Mouse (Mus musculus) liver, embryonic 14.5 days (tissue): ENCODE results near the gene Add3. TPM values are rescaled to one million over a fixed set of nuclear protein-coding genes. Genes with fewer than 3 reads are reported as not detected.

Experiments
- ATAC-seq: fragments of 200-750 bp; cut with Nextera tagmentation; 2 replicates; pipeline ENCODE4 v1.8.0; 2017; ENCODE audit warnings: moderate number of reproducible peaks, mild to moderate bottlenecking, moderate library complexity; ENCODE audit not compliant: insufficient read depth
- DNase-seq, 3 experiments: peaks; one replicate each; pipeline ENCODE4 v3.0.0-alpha.2; 2012 to 2013; ENCODE audit warnings: low read depth in 3 of 3, low spot score in 3 of 3
- H3K27ac ChIP-seq: fragments of 300-500 bp; sonication (generic); 2 replicates; pipeline ENCODE4 v1.5.1; 2014; ENCODE audit warnings: moderate library complexity, mild to moderate bottlenecking, control low read depth, inconsistent platforms
- H3K27me3 ChIP-seq: fragments of 300-500 bp; sonication (generic); 2 replicates; pipeline ENCODE4 v1.6.1; 2014; ENCODE audit warnings: mild to moderate bottlenecking, low read length, moderate library complexity; ENCODE audit not compliant: control insufficient read depth, insufficient read depth
- H3K36me3 ChIP-seq: fragments of 300-500 bp; sonication (generic); replicated peaks from 2 replicates; pipeline ENCODE4 v1.6.1; 2014; ENCODE audit warnings: low read depth; ENCODE audit not compliant: control insufficient read depth, insufficient read depth
- H3K4me1 ChIP-seq, 2 experiments: fragments of 200-500 bp in 1 of 2; fragments of 300-500 bp in 1 of 2; sonication (generic) in 1 of 2; replicated peaks; 2 replicates each; pipeline ENCODE4 v1.6.1; 2012 to 2014; ENCODE audit warnings: antibody characterized with exemption in 1 of 2, inconsistent platforms in 1 of 2, low read length in 1 of 2; ENCODE audit not compliant: control insufficient read depth in 2 of 2, insufficient read depth in 2 of 2
- H3K4me2 ChIP-seq: fragments of 300-500 bp; sonication (generic); 2 replicates; pipeline ENCODE4 v1.6.1; 2014; ENCODE audit warnings: low read depth, mild to moderate bottlenecking, control low read depth, moderate library complexity
- H3K4me3 ChIP-seq, 2 experiments: fragments of 200-500 bp in 1 of 2; fragments of 300-500 bp in 1 of 2; sonication (generic) in 1 of 2; 2 replicates each; pipeline ENCODE4 v1.5.1; 2012 to 2014; ENCODE audit warnings: low read depth in 2 of 2, low read length in 2 of 2, mild to moderate bottlenecking in 2 of 2, control low read depth in 1 of 2, inconsistent platforms in 1 of 2, moderate library complexity in 1 of 2; ENCODE audit not compliant: insufficient read depth in 1 of 2
- H3K9ac ChIP-seq: fragments of 300-500 bp; sonication (generic); replicated peaks from 2 replicates; pipeline ENCODE4 v1.6.1; 2014; ENCODE audit warnings: mild to moderate bottlenecking, control low read depth, moderate library complexity
- H3K9me3 ChIP-seq: fragments of 300-500 bp; sonication (generic); 2 replicates; pipeline ENCODE4 v1.6.1; 2016; ENCODE audit warnings: low read length, mixed read lengths; ENCODE audit not compliant: control insufficient read depth
- CTCF ChIP-seq: IDR thresholded peaks from 2 replicates; pipeline ENCODE4 v1.5.1; 2016; ENCODE audit warnings: antibody characterized with exemption, low read depth, control low read depth
- EP300 ChIP-seq: IDR thresholded peaks from 2 replicates; pipeline ENCODE4 v1.6.1; 2016; ENCODE audit warnings: antibody characterized with exemption, low read depth
- WGBS: fragments of 180-500 bp; shearing (Covaris S2); extraction: QIAGEN DNeasy Blood & Tissue Kit; methylation state at CpG from one replicate; pipeline ENCODE4 v1.1.7; 2014; ENCODE audit not compliant: insufficient replicate concordance; 5-methylcytosine and 5-hydroxymethylcytosine counted together
- polyA plus RNA-seq, 2 experiments: library from polyadenylated mRNA; depleted of rRNA in 1 of 2; stranded (reverse) in 1 of 2; unstranded in 1 of 2; fragments of >200 nt; fragmentation: Nextera tagmentation in 1 of 2; extraction: Ambion mirVana in 1 of 2; gene quantifications; 2 replicates each; pipeline versions ENCODE4 v1.2.1 to v1.2.3; 2012 to 2014

Add3 gene
- polyA plus RNA-seq, 2 experiments = 12.7 to 21.7 TPM

GRCm38 (mm10) chr19:53197766-53198165, 57.5 kb downstream of the Add3 start:
- Histone ChIP-seq H3K9ac (no peak overlapping the region), H3K27me3 (no peaks in the 10 kb centered on the region), H3K36me3 (no peaks in the 10 kb centered on the region), H3K4me1 (peaks cover 25 to 30% of the 10 kb centered on the region in 2 experiments), H3K27ac (no peak overlapping the region), H3K4me2 (no peak overlapping the region), H3K4me3 (no peak overlapping the region), H3K9me3 (no peaks in the 10 kb centered on the region)
- 69% methylated on average over 7 of the region's 7 CpGs for WGBS
- DNase-seq (no peak), ATAC-seq (no peak)
- TF ChIP-seq CTCF (no peak), EP300 (no peak)

GRCm38 (mm10) chr19:53198706-53199572, 58.7 kb downstream of the Add3 start:
- no peak overlapping the region for H3K4me3 ChIP-seq
- ATAC-seq (peak; percentile 36; the same call in 1 of the 2 replicates), DNase-seq (no peak)
- peaks cover 14 to 20% of the 10 kb centered on the region in 2 experiments for H3K4me1 ChIP-seq
- no peak overlapping the region for H3K27ac ChIP-seq
- WGBS = 57% methylated on average over 17 of the region's 17 CpGs
- H3K9ac ChIP-seq = no peak overlapping the region
- no peaks in the 10 kb centered on the region for H3K36me3 ChIP-seq
- no peaks in the 10 kb centered on the region for H3K27me3 ChIP-seq
- no peak for TF ChIP-seq EP300
- no peak for TF ChIP-seq CTCF
- no peak overlapping the region for H3K4me2 ChIP-seq
- H3K9me3 ChIP-seq = no peaks in the 10 kb centered on the region

GRCm38 (mm10) chr19:53199711-53200110, 59.5 kb downstream of the Add3 start:
- 82% methylated on average over 9 of the region's 9 CpGs for WGBS

GRCm38 (mm10) chr19:53202116-53202515, 61.9 kb downstream of the Add3 start:
- TF ChIP-seq CTCF (no peak), EP300 (no peak)
- peaks cover 3% of the 10 kb centered on the region in 2 experiments; a peak in 3 of 4 replicates for H3K4me1 ChIP-seq
- DNase-seq (no peak), ATAC-seq (no peak)
- no peaks in the 10 kb centered on the region for H3K27me3 ChIP-seq
- 94% methylated on average over 1 of the region's 1 CpGs for WGBS
- H3K4me2 ChIP-seq = no peak overlapping the region
- no peaks in the 10 kb centered on the region for H3K9me3 ChIP-seq
- H3K9ac ChIP-seq = no peak overlapping the region
- no peak overlapping the region for H3K27ac ChIP-seq
- H3K36me3 ChIP-seq = no peaks in the 10 kb centered on the region
- no peak overlapping the region for H3K4me3 ChIP-seq

More at GRCm38 (mm10) chr19:53199711-53200110, 59.5 kb downstream of the Add3 start:
- Histone ChIP-seq H3K27me3 (no peaks in the 10 kb centered on the region), H3K9me3 (no peaks in the 10 kb centered on the region), H3K4me2 (no peak overlapping the region), H3K9ac (no peak overlapping the region), H3K27ac (no peak overlapping the region), H3K36me3 (no peaks in the 10 kb centered on the region), H3K4me3 (no peak overlapping the region), H3K4me1 (peaks cover 7 to 13% of the 10 kb centered on the region in 2 experiments)
- DNase-seq (no peak), ATAC-seq (no peak)
- TF ChIP-seq CTCF (no peak), EP300 (no peak)

- DNase-seq (no peak), ATAC-seq (no peak)
- Histone ChIP-seq H3K9ac (no peak overlapping the region), H3K36me3 (no peaks in the 10 kb centered on the region), H3K9me3 (no peaks in the 10 kb centered on the region), H3K4me1 (peaks cover 0 to 2% of the 10 kb centered on the region in 2 experiments; a peak in 1 of 4 replicates), H3K27ac (no peak overlapping the region), H3K27me3 (no peaks in the 10 kb centered on the region), H3K4me2 (no peak overlapping the region), H3K4me3 (no peak overlapping the region)
- 80% methylated on average over 2 of the region's 2 CpGs for WGBS
- no peak for TF ChIP-seq CTCF
- TF ChIP-seq EP300 = no peak
Observed at GRCm38 (mm10) chr19:53206986-53207385, 66.7 kb downstream of the Add3 start.
